Mouse (Mus musculus) midbrain, embryonic 15.5 days (tissue): ENCODE results near the gene Ghrh. TPM values are rescaled to one million over a fixed set of nuclear protein-coding genes. Genes with fewer than 3 reads are reported as not detected.

Experiments used
- ATAC-seq: fragments of 200-750 bp; cut with Nextera tagmentation; replicated peaks from 2 replicates; pipeline ENCODE4 v1.8.0; 2017; ENCODE audit warnings: moderate TSS enrichment
- H3K27ac ChIP-seq: fragments of 300-500 bp; sonication (generic); 2 replicates; pipeline ENCODE4 v1.5.1; 2015; ENCODE audit warnings: mild to moderate bottlenecking, inconsistent platforms
- H3K27me3 ChIP-seq: fragments of 300-500 bp; sonication (generic); replicated peaks from 2 replicates; pipeline ENCODE4 v1.6.1; 2015; ENCODE audit warnings: inconsistent platforms
- H3K36me3 ChIP-seq: fragments of 300-500 bp; sonication (generic); replicated peaks from 2 replicates; pipeline ENCODE4 v1.6.1; 2015; ENCODE audit warnings: inconsistent platforms
- H3K4me1 ChIP-seq: fragments of 300-500 bp; sonication (generic); 2 replicates; pipeline ENCODE4 v1.6.1; 2015; ENCODE audit warnings: inconsistent platforms
- H3K4me2 ChIP-seq: fragments of 300-500 bp; sonication (generic); 2 replicates; pipeline ENCODE4 v1.6.1; 2015; ENCODE audit warnings: inconsistent platforms, mild to moderate bottlenecking, moderate library complexity
- H3K4me3 ChIP-seq: fragments of 300-500 bp; sonication (generic); 2 replicates; pipeline ENCODE4 v1.5.1; 2015; ENCODE audit warnings: mild to moderate bottlenecking, inconsistent platforms
- H3K9ac ChIP-seq: fragments of 300-500 bp; sonication (generic); 2 replicates; pipeline ENCODE4 v1.6.1; 2015; ENCODE audit warnings: mild to moderate bottlenecking, inconsistent platforms
- H3K9me3 ChIP-seq: fragments of 300-500 bp; sonication (generic); 2 replicates; pipeline ENCODE4 v1.6.1; 2016; ENCODE audit warnings: inconsistent platforms
- WGBS: fragments of 180-500 bp; shearing (Covaris S2); methylation state at CpG from one replicate; pipeline ENCODE4 v1.1.7; 2015; ENCODE audit warnings: mixed read lengths; 5-methylcytosine and 5-hydroxymethylcytosine counted together
- polyA plus RNA-seq: library from polyadenylated mRNA; unstranded; fragments of >200 nt; fragmentation: Nextera tagmentation; extraction: Ambion mirVana; gene quantifications from 2 replicates; pipeline ENCODE4 v1.2.1, GENCODE M21; 2015

Gene Ghrh
- polyA plus RNA-seq, 1 experiment from 2014 or later: 4.1 TPM

DNA sequence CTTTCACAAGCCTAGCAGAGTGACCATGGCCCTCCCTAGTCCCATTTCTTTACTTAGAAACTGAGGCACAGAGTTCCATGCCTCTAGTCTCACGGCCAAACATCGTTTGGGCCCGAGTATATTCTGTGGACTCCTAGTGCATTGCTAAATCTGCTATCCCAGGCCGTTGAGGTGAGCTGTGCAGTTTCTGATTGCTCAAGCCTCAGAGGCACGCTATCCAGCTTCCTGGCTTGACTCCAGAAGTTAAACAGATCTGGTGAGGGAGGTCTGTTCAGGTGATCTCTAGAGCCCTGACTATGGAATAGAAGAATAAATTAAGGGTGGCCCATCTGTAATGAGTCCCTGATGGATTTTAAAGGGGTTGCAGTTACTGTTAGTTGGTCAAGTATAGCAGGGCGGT lies 30.1 kb downstream of the Ghrh start:
- no peak overlapping the region for H3K27ac ChIP-seq
- WGBS: 88% methylated on average over 6 of the region's 6 CpGs
- no peaks in the 10 kb centered on the region for H3K9me3 ChIP-seq
- H3K27me3 ChIP-seq: no peaks in the 10 kb centered on the region
- no peak overlapping the region for H3K9ac ChIP-seq
- no peak for ATAC-seq
- H3K36me3 ChIP-seq: peaks cover 23% of the 10 kb centered on the region
- peaks cover 44% of the 10 kb centered on the region for H3K4me1 ChIP-seq
- H3K4me2 ChIP-seq: no peak overlapping the region
- no peak overlapping the region for H3K4me3 ChIP-seq

DNA sequence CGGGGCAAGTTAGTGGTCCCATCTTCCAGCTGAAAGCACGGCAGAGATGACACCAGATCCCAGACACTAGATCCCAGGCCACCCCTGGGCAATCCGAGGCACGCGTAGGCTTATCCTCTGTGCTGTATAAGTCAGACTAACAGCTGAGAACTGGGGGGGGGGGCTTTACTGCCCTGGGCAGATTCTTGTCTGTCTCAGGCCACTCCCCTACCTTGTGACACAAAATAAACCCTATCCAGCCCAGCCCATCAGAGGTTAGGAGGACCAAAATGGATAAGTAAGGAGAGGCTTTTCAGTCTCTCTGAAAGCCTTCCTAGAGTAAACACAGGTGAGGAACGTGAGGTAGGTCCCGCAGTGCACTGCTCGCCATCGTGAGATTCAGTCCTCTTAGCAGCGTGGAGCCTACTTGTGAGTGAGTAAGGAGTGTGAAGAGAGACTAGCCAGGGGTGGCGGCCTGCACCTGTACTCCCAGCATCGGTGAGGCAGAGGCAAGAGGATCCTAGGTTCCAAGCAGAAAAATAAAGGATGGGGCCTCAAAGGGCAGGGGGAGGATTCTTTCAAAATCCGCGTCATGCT lies 30.9 kb downstream of the Ghrh start:
- Histone ChIP-seq H3K4me2 (no peak overlapping the region), H3K27ac (0 out of 2 replicates have a peak overlapping the region, but pooled peaks have one; percentile 76), H3K4me3 (no peak overlapping the region), H3K27me3 (no peaks in the 10 kb centered on the region), H3K36me3 (peaks cover 18% of the 10 kb centered on the region), H3K9me3 (no peaks in the 10 kb centered on the region), H3K4me1 (peaks cover 39% of the 10 kb centered on the region), H3K9ac (no peak overlapping the region)
- WGBS: 77% methylated on average over 14 of the region's 14 CpGs
- ATAC-seq: no peak

DNA sequence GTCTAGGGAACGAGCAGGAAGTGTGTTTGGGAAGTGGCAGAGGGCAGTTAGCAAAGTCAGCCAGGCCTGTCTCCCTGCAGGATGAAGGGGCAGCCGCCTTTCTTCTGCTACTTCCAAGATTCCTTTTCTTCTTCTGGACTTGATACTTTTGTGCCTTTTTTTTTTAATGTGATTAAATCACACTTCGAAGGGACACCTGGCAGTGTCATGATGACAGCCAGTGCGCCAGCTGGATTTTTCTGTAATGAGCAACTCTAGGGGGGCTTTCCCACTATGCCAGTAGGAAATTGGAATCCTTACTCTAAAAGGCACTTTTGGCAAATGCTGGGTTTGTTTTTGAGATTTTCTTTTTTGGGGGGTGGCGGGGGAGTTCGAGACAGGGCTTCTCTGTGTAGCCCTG lies 31.8 kb downstream of the Ghrh start:
- Histone ChIP-seq H3K4me3 (no peak overlapping the region), H3K27me3 (no peaks in the 10 kb centered on the region), H3K27ac (peak overlapping the region; percentile 76; the same call in 1 of the 2 replicates), H3K9me3 (no peaks in the 10 kb centered on the region), H3K36me3 (peaks cover 22% of the 10 kb centered on the region), H3K9ac (no peak overlapping the region), H3K4me1 (peaks cover 35% of the 10 kb centered on the region), H3K4me2 (no peak overlapping the region)
- WGBS: 85% methylated on average over 6 of the region's 6 CpGs
- no peak for ATAC-seq

GRCm38 (mm10) chr2:157314310-157314709 lies 33.0 kb downstream of the Ghrh start:
- H3K4me3 ChIP-seq: no peak overlapping the region
- 0 out of 2 replicates have a peak, but pooled peaks have one; percentile 13 for ATAC-seq
- H3K27ac ChIP-seq: peak overlapping the region; percentile 76
- H3K9me3 ChIP-seq: no peaks in the 10 kb centered on the region
- peaks cover 35% of the 10 kb centered on the region for H3K4me1 ChIP-seq
- H3K9ac ChIP-seq: no peak overlapping the region
- peaks cover 26% of the 10 kb centered on the region for H3K36me3 ChIP-seq
- H3K27me3 ChIP-seq: no peaks in the 10 kb centered on the region
- H3K4me2 ChIP-seq: no peak overlapping the region
- 63% methylated on average over 7 of the region's 7 CpGs for WGBS

DNA sequence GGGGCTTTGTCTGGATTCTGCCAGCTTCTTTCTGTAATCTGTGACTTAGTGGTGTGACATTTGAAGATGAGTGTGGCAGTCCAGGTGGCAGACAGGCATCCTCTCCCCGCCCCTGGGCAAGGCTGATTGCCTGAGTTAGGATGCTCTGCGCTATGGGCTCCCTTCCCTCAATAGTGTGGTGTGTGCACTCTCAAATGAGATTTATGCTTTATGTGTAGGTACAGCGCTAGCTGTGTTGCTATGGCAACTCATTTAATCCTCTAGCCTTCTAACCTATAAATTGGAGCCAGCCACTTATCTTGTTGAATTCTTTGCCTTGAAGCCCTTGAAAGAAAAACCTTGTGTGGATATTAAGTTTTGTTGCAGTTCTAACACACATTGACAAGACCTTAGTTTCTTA lies 33.6 kb downstream of the Ghrh start:
- 34% methylated on average over 3 of the region's 3 CpGs for WGBS
- Histone ChIP-seq H3K36me3 (peaks cover 26% of the 10 kb centered on the region), H3K4me2 (no peak overlapping the region), H3K27ac (peak overlapping the region; percentile 76), H3K4me3 (no peak overlapping the region), H3K4me1 (peaks cover 35% of the 10 kb centered on the region), H3K9me3 (no peaks in the 10 kb centered on the region), H3K9ac (no peak overlapping the region), H3K27me3 (no peaks in the 10 kb centered on the region)
- peak; percentile 87 for ATAC-seq

DNA sequence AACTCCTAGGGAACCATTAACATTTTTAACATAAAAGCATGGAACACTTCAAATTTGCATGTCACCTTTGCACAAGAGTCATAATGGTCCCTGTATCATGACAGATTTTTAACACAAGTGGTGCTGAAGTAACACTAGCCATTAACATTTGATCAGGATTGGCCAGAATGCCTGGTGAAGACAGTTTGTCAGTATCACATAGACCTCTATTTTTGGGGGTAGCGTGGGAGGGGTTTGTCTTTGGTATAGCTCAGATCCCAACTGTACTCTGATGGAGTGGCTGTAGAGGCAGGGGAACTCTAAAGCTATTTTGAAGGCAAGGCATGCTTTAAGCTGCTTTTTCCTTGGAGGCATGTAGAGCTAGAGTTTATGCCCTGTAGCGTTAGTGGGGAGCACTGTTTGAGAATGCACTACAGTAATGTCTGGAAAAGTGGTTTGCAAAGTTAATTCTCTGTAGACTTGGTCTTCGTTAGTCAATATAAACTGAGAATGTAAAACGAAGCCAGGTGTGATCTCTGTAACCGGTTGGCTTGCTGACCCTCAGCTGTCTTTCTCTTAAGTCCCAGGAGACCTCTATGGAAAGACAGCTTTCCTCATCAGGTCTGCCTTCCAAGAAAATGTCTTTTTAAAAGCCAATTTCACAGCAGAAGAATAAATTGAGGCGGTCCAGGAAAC lies 36.2 kb downstream of the Ghrh start:
- H3K27me3 ChIP-seq: no peaks in the 10 kb centered on the region
- H3K9ac ChIP-seq: no peak overlapping the region
- no peak overlapping the region for H3K4me3 ChIP-seq
- ATAC-seq: no peak
- H3K4me2 ChIP-seq: no peak overlapping the region
- no peak overlapping the region for H3K27ac ChIP-seq
- peaks cover 30% of the 10 kb centered on the region for H3K4me1 ChIP-seq
- H3K9me3 ChIP-seq: no peaks in the 10 kb centered on the region
- H3K36me3 ChIP-seq: peaks cover 21% of the 10 kb centered on the region
- 86% methylated on average over 6 of the region's 6 CpGs for WGBS

- Histone ChIP-seq H3K9me3 (no peaks in the 10 kb centered on the region), H3K4me1 (peaks cover 23% of the 10 kb centered on the region), H3K4me2 (no peak overlapping the region), H3K27ac (no peak overlapping the region), H3K27me3 (no peaks in the 10 kb centered on the region), H3K36me3 (peaks cover 21% of the 10 kb centered on the region), H3K4me3 (no peak overlapping the region), H3K9ac (no peak overlapping the region)
- WGBS: 96% methylated on average over 8 of the region's 8 CpGs
- no peak for ATAC-seq
These were observed 37.7 kb downstream of the Ghrh start for GRCm38 (mm10) chr2:157309611-157310010.

DNA sequence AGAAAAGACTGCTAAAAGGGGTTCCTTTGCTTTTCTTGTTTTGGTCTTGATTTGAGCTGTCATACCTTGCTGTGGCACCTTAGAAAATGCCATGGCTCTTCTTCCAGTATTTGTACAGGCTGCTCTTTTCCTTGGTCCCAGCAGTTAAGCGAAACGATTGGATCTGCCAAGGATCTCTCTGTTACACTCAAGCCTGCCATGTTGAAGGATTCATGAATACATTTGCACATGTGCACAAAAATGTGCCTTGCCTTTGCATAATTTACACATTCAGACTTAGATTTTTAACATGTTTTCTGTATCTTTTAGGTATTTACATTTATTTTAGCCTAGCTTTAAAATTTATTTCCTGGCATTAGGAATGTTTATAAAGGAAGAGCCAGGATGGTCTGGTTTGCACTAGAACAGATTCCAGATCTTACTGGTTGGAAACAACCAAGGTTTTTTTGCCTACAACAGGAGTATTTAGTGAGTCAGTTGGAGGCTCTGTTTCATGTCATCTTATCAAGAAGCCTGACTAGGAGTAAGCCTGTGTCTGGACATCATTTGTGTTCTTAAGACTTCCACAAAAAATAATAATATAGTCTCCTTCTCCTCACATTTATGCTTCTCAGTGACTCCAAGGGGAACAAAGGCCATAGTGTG lies 38.9 kb downstream of the Ghrh start:
- ATAC-seq: no peak
- H3K36me3 ChIP-seq: peaks cover 21% of the 10 kb centered on the region
- 82% methylated on average over 2 of the region's 2 CpGs for WGBS

GRCm38 (mm10) chr2:157307715-157308265 lies 39.5 kb downstream of the Ghrh start:
- ATAC-seq: no peak
- peaks cover 21% of the 10 kb centered on the region for H3K36me3 ChIP-seq

More for the DNA sequence above, 38.9 kb downstream of the Ghrh start:
- peaks cover 11% of the 10 kb centered on the region for H3K4me1 ChIP-seq
- H3K27me3 ChIP-seq: no peaks in the 10 kb centered on the region
- H3K27ac ChIP-seq: peak overlapping the region; percentile 41
- no peak overlapping the region for H3K4me3 ChIP-seq
- no peak overlapping the region for H3K9ac ChIP-seq
- H3K9me3 ChIP-seq: no peaks in the 10 kb centered on the region
- no peak overlapping the region for H3K4me2 ChIP-seq

DNA sequence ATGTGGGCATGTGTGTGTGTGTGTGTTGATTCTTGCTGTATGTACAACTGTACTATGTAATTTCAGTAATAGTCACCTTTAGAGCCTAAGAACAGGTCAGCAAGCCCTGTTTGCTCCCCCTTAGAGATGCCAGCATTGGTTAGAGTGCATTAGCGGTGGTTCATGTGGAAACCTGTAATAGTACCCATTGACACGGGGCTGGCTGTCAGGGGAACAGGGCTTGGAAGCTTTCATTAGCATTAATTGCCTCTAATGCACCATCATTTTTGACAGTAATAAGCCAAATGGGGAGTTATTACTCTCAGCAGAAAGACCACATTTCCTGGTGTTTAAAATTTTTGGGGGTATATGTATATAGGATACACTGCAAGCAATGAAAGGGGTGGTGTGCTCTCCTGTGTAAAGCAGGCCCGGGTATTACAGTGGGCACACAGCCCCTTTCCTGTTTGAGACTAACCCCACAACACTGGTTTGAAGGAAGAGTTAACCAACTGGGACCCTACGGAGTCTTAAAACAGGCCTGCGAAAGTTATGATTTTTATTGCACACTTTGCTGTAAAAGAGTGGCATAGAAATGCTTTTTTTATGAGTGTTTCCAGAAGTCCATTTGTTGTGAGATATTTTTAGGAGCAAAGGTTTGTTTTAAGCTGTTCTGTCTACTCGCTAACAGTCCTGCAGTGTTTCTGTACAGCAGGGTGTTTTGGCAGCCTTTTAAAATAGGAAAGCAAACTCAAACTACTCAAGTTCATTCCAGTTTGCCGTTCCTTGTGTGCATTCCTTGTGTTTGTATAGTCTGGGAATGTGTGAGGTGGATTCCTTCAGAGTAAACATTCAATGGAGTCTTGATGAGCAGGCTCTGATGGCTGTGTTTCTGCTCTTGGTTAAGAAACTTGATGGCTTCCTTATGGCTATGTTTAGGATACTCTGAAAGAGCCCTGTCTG lies 40.9 kb downstream of the Ghrh start:
- Histone ChIP-seq H3K27me3 (no peaks in the 10 kb centered on the region), H3K4me2 (no peak overlapping the region), H3K4me3 (no peak overlapping the region), H3K9ac (no peak overlapping the region), H3K36me3 (peaks cover 25% of the 10 kb centered on the region), H3K4me1 (no peaks in the 10 kb centered on the region), H3K9me3 (no peaks in the 10 kb centered on the region), H3K27ac (peak overlapping the region; percentile 44; the same call in 1 of the 2 replicates)
- WGBS: 80% methylated on average over 7 of the region's 7 CpGs
- no peak for ATAC-seq

More at GRCm38 (mm10) chr2:157307715-157308265, 39.5 kb downstream of the Ghrh start:
- 71% methylated on average over 4 of the region's 4 CpGs for WGBS
- Histone ChIP-seq H3K27ac (peak overlapping the region; percentile 41), H3K9me3 (no peaks in the 10 kb centered on the region), H3K4me1 (peaks cover 5% of the 10 kb centered on the region), H3K9ac (no peak overlapping the region), H3K4me3 (no peak overlapping the region), H3K4me2 (no peak overlapping the region), H3K27me3 (no peaks in the 10 kb centered on the region)

- no peaks in the 10 kb centered on the region for H3K4me1 ChIP-seq
- peak overlapping the region; percentile 17; the same call in 1 of the 2 replicates for H3K27ac ChIP-seq
- H3K9me3 ChIP-seq: no peaks in the 10 kb centered on the region
- H3K36me3 ChIP-seq: peaks cover 35% of the 10 kb centered on the region
- ATAC-seq: no peak
- WGBS: 52% methylated on average over 9 of the region's 9 CpGs
- no peak overlapping the region for H3K4me2 ChIP-seq
- no peak overlapping the region for H3K9ac ChIP-seq
- no peaks in the 10 kb centered on the region for H3K27me3 ChIP-seq
- no peak overlapping the region for H3K4me3 ChIP-seq
These were observed 44.2 kb downstream of the Ghrh start for GRCm38 (mm10) chr2:157303096-157303495.
